Mouse (Mus musculus) bone marrow macrophage, adult 2 months (primary cell): ENCODE data around the gene Hoxa4.

Source experiments
- CTCF ChIP-seq: IDR thresholded peaks from 2 replicates; pipeline ENCODE4 v1.5.1; 2012; ENCODE audit warnings: low read depth, mild to moderate bottlenecking, low read length, moderate library complexity
- POLR2A ChIP-seq: IDR thresholded peaks from 2 replicates; pipeline ENCODE4 v1.6.1; 2012; ENCODE audit warnings: mild to moderate bottlenecking, low read depth, low read length, borderline replicate concordance

- TF ChIP-seq POLR2A (no peak), CTCF (no peak)
These were observed 41.1 kb downstream of the Hoxa4 start for GRCm38 (mm10) chr6:52150401-52150966.
